Mouse (Mus musculus) thymus, adult 18-20 months (tissue): ENCODE measurements around the gene Clcn5.

Experiments
- DNase-seq, 2 experiments: peaks; one replicate each; pipeline ENCODE4 v3.0.0; 2022; ENCODE audit warnings: mixed read lengths in 2 of 2

Gene Clcn5

DNA sequence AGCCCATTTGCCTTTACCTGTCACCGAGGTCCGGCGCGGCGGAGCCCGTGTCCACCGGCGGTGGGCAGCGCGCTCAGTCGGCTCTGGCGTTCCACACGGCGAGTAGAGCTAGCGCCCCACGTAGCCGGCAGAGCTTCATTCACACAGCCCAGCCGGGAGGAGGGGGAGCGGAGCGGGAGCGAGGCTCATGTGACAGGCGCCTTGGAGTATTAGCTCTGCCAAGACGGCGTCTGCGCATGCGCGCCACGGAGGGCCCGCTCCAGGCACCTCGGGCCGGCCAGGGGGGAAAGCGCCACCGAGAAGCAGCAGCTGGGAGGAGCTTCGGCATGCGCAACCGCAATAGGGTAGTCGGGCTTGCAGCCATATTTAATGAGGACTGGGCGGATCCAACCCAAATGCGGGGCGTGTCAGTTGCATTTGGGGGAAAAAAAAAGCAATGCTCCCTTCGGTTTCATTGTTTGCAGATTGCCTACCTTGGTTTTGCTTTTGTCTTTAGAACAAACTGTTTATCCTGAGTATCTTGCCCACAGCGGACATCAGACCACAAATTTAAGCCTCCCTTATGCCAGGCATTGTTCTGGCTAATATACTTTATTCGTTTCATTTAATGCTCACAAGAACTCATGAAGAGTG lies at the start of gene Clcn5:
Gene Clcn5, minus strand, starts transcription at position 270 of the 633 bp plus-strand sequence.
- DNase-seq: peak; percentile 94

GRCm38 (mm10) chrX:7325455-7325854 lies 6.3 kb upstream of the Clcn5 start:
- no peak for DNase-seq

GRCm38 (mm10) chrX:7322288-7322687 lies 3.1 kb upstream of the Clcn5 start:
- peak in 1 of 2 experiments; percentile 18 for DNase-seq

DNA sequence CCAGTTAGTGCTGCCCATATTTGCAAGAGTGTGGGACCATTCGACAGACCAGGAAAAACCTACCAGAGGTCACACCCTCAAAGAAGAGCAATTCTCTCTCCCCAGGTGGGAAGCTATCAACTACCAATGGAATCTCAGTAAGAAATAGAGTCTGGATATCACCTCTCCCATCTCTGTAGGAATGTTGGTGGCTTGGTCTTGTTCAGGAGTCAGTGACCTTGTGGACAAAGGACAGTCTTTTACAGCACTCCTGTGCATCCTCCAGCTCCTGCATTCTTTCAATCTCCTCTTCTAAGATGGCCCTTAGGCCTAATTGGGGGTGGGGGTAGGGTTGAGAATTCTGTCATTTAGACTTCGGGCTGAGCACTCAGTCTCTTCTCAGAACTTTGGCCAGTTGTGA lies 1.4 kb upstream of the Clcn5 start:
- no peak for DNase-seq

DNA sequence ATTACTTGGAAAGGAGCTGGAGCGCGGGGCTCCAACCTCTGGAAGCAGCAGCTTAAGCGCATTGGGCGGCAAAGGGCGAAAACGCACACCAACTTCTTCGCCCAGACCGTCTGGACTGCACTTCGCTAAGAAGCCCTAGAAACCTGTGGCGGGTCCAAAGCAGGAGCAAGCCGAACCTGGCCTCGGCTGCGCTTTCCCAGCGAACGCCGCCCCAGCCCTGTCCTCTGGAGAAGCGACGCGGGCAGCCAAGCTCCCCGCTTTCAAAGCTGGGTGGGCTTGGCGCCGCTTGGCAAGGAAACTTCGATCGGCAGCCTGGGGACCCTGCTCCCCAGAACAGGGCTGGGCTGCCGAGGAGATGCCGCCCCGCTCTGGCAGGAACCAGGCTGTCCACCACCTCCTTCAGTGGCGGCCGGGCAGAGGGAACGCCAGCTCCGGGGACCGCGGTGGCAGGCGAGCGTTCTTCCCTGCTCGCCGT lies 570 bp downstream of the Clcn5 start:
- no peak for DNase-seq

DNA sequence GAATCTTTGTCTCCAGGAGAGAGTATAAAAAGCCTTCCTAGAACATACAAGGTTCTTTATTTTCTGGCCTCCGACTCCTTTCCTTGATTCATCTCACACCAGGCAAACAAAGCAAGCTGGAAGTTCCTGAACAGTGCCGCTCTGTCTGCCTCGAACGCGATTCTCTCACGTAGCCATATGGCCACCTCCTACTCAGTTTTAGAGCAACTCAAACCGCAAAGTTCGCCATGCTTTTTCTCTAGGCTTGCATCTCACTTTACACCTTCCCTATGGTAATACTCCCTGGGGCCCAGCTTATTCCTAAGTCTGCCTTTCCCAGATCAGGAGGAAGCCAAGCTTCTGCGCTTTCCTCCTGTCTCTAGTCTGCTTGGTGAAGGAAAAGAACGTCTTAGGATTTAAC lies 4.0 kb downstream of the Clcn5 start:
- no peak for DNase-seq

DNA sequence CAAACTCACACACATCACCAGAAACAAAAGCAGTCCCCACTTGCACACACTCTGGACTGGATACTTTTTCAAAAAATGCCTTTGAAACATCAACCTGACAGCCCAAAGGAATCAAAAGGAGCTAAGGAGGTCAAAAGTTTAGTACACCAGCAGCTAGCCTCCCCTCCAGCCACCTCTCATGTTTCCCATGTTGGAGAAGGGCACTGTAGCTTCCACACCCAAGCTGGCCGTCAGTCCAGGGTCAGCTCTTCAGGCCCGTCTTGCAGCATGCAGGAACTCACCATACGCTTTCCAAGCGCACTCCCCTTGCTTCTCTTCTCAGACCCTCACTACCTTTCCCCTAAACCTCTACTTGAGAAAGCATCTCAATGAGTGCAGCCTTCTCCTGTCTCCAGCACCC lies 4.5 kb downstream of the Clcn5 start:
- no peak for DNase-seq

- DNase-seq: no peak
Observed at GRCm38 (mm10) chrX:7308242-7308641, 10.9 kb downstream of the Clcn5 start.

- no peak for DNase-seq
Observed at GRCm38 (mm10) chrX:7306861-7307260, 12.3 kb downstream of the Clcn5 start.

GRCm38 (mm10) chrX:7292981-7293380 lies 26.2 kb downstream of the Clcn5 start:
- DNase-seq: no peak

DNA sequence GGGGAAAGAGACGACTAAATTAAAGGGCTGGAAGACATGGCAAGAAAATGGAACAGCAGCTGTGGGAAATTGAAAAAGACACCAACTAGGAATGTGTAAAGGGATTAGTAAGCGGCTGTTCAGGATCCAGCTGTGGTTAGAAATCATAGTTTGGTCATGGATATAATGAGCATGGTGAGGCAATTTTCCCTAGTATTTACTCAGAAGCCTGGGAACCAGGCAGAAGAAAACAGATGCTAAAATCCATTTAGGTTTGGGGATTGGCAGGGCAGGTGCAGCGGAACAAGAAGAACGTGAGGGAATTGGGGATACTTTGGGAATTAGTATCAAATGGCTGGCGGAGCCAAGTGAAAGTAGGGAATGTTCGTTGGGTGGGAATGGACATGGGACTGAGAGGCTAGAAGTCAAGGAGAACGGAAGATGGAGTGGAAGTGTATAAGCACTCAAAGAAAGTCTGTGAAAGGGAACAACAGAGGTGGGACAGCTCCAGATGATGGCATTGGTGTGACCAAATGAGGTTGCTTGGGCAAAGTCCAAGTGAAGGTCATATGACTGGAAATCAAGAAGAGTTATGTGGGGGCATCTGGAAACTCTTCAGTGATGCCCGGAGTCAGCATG lies 26.9 kb downstream of the Clcn5 start:
- no peak for DNase-seq

DNA sequence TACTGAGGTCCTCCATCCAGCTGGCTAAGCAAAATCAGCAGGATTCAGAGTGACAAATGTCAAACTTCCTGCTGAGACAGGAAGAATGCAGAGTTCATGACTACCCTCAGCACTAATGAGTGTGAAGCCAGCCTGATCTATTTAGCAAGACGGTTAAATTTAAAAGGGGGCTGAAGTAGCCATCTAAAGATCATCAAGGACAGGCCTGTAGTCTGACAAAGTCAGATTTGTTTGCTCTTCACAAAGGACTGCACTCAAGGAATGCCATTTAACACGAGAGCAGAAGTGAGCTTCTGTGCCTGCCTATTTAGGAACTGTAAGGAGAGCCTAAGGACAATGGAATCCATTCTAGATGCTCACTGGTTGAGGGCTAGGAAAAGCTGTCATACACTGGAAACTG lies 30.2 kb downstream of the Clcn5 start:
- no peak for DNase-seq

GRCm38 (mm10) chrX:7287051-7287734 lies 32.0 kb downstream of the Clcn5 start:
- no peak for DNase-seq

GRCm38 (mm10) chrX:7282636-7283035 lies 36.5 kb downstream of the Clcn5 start:
- DNase-seq: no peak

GRCm38 (mm10) chrX:7279722-7280121 lies 39.4 kb downstream of the Clcn5 start:
- DNase-seq: no peak

DNA sequence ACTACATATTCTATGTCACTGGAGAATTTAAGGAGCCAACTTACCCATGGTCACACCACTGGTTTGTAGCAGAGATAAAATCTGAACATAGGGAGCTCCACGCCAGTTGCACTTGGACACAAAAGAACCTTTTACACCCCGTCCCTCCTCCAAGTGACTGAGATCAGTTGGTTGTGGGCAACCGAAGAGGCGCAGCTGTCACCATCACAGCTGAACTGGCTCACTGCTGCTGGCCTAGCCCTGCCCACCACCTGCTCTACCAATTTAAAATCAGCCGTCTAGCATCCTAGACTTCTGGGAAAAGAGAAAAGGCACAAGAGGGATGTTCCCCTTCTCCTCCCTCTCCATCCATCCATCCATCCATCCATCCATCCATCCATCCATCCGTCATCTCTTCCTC lies 42.6 kb downstream of the Clcn5 start:
- DNase-seq: no peak

- DNase-seq: no peak
Observed at GRCm38 (mm10) chrX:7261149-7261548, 58.0 kb downstream of the Clcn5 start.

DNA sequence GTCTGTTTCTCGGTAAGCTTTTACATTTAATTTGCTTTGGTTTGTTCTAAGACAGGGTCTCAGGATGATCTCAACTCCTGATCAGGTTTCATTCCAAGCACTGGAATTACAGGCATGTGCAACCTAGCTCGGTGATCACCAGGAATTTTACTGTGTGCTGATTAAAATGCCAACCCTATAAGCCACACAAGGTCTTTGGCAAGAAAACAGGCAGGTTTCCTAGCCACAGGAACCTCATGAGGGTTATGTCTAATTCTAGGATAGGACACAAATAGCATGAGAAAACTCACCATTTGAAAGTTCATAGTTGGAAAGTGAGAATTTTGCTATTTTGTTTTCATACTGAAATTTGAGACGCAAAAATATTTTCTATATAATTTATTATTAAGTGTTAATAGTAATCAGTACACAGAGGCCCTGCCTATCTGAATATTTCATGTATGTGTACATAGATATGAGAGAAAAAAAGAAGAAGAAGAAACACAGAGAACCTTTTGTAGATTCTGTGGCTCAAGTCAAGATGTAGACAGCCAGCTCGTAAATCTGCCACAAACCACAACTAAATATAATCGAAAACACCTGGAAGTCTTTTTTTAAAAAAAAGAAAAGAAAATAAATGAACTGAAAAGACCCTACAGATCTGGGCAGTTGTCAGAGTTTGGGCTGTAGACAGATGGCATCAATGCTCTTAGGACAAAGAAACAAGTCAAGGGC lies 58.6 kb downstream of the Clcn5 start:
- no peak for DNase-seq

DNA sequence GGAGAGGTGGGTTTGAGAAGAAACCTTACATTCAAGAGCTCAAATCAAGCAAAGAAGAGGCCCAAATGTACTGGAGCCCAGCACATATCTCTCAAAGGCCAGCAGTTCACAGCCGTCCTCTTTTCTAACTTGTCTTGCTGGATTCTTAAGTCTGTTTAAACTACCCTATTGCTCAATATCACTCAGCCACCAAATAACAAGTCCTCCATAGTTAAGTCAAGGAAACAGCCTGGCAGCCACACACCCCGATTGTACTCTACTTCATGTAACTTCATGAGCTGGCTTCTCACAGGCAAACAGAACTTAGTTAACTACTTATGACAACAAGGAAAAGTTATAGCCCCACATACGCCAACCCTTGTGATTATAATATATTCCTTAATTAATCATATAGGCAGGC lies 59.4 kb downstream of the Clcn5 start:
- DNase-seq: no peak

- no peak for DNase-seq
Observed at GRCm38 (mm10) chrX:7256022-7256421, 63.1 kb downstream of the Clcn5 start.

GRCm38 (mm10) chrX:7204099-7204498 lies 115.1 kb downstream of the Clcn5 start:
- DNase-seq: no peak

- DNase-seq: no peak
Observed at GRCm38 (mm10) chrX:7203535-7203934, 115.6 kb downstream of the Clcn5 start.

DNA sequence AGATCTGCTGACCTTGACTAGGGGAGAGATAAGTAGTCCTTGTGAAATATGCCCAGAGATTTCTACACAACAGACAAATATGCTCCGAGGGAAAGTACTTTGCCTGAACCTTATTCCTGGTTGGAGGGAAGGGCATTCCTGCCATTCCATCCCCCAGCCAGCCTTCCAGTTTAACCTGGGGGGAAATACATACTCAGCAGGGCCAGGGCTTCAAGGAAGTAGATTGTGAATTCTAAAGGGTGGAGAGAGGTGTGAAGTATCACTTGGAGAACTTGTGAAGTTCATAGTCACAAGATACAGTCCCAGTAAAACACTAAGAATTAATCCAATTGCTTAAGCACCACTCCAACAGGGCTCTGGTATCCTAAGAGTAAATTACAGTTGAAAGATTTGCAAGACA lies 121.3 kb downstream of the Clcn5 start:
- no peak for DNase-seq

DNA sequence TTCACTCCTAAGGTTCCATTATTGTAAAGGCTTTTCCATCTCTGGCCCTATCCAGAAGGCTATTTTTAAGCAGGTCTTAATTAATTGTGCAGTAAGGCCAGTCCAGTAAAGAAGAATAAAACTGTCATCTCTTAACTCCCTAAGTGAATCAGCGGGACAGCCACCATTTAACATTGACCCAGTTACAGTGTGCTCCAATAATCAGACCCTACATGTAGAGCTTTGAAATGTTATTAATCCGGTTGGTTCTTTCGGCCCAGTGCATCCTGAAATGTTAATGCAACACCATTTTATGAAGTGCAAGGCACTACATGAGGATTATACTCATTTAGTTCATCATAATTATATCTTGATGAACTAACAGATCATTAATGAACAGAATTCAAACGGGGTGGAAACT lies 128.3 kb downstream of the Clcn5 start:
- no peak for DNase-seq
